Mouse (Mus musculus): ENCODE measurements around the gene Rdx. TPM values are rescaled to one million over a fixed set of nuclear protein-coding genes. Genes with fewer than 3 reads are reported as not detected.
A peak's percentile ranks its signal among the peaks of the same experiment; 100 is the strongest.

Gene Rdx
- polyA plus RNA-seq, 1 experiment: 51.7 TPM

DNA sequence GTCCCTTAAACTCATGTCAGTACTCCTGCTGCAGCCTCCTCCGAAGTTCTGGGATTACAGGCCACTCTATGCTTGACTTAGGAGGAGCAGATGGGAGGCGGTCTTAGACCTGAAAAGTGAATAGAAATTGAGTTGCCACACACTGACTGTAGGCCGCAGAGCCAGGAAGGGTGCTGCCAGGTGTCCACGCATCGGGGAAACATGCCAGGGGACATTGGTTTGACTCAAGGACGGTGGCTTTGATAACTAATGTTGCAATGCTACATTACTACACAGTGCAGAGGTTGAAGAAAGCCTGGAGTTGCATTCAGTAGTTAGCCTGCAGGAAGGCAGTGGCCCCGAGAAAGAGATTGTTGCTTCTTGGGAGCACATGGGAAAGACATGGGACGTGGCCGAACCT lies 44.8 kb downstream of the Rdx start:
- H3K27ac ChIP-seq (ENCODE audit: insufficient read depth, low read depth, low read length): no peak overlapping the region
- H3K4me1 ChIP-seq (ENCODE audit: control insufficient read depth, insufficient read depth, low read length): peaks cover 24% of the 10 kb centered on the region
- no peak overlapping the region for H3K4me3 ChIP-seq (ENCODE audit: insufficient read depth, low read length)
- TF ChIP-seq POLR2A (IDR thresholded peaks at IDR 0.05; ENCODE audit: borderline replicate concordance, low read depth, low read length): no peak
- no peak for TF ChIP-seq CTCF (IDR thresholded peaks at IDR 0.05; ENCODE audit: low read depth, low read length)

DNA sequence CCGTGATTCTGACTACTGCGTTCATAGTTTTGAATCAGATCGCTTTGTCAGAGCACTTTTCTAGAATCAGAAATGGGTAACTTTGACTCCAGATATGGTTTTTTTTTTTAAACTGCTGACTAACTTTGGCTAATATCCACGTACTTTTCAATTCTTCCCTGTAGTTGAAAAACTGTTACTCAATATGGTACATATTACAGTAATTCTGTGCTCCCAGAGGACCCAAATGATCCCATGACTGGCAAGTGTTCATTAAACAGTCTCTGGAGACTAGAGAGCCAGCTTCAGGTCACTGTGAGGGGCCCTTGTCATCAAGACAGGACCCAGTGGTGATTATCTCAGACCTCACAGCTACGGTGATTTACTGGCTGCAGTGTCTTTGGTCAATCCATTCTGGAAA lies 45.3 kb downstream of the Rdx start:
- no peak overlapping the region for H3K4me3 ChIP-seq (ENCODE audit: insufficient read depth, low read length)
- TF ChIP-seq POLR2A (IDR thresholded peaks at IDR 0.05; ENCODE audit: borderline replicate concordance, low read depth, low read length) (no peak), CTCF (IDR thresholded peaks at IDR 0.05; ENCODE audit: low read depth, low read length) (no peak)
- H3K4me1 ChIP-seq (ENCODE audit: control insufficient read depth, insufficient read depth, low read length): peaks cover 26% of the 10 kb centered on the region
- no peak overlapping the region for H3K27ac ChIP-seq (ENCODE audit: insufficient read depth, low read depth, low read length)

DNA sequence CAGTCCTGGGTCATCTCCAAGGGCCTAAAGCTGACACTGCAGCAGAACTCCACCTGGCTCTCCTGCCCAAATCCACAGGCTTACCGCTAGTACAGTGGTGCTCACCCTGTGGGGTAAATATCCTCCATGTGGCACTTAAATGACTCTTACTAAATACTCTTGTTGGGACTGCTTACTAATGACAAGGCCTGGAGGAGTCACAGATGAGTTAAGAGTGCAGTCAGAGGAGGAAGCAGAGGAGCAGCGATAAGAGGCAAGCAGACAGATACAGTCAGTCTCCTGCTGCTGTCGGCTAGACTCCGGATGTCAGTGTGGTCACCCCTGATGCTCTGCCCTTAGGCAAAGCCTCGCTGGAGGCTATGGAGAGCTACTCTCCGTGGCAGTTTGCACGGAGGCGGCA lies 46.1 kb downstream of the Rdx start:
- Histone ChIP-seq H3K4me1 (ENCODE audit: control insufficient read depth, insufficient read depth, low read length) (peaks cover 28% of the 10 kb centered on the region), H3K4me3 (ENCODE audit: insufficient read depth, low read length) (no peak overlapping the region), H3K27ac (ENCODE audit: insufficient read depth, low read depth, low read length) (no peak overlapping the region)
- TF ChIP-seq POLR2A (IDR thresholded peaks at IDR 0.05; ENCODE audit: borderline replicate concordance, low read depth, low read length) (no peak), CTCF (IDR thresholded peaks at IDR 0.05; ENCODE audit: low read depth, low read length) (no peak)

DNA sequence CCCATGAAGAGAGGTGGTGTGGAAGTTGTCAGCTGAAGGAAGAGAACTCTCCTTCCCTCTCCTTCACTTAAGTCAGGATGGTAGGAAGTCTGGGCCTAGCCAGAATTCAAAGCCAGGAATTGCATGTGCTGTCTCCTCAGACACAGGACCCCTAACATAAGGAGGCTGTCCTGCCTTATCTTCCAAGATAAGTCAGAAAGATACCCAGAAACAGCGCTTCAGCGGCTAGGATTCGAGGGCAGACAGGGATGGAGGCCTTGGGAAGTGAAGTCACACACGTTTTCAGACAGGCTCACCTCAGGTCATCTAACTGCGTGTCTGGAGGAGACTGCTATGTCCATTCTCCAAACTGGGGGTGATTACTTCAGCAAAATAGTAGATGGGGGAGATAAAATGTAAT lies 47.0 kb downstream of the Rdx start:
- Histone ChIP-seq H3K4me1 (ENCODE audit: control insufficient read depth, insufficient read depth, low read length) (peaks cover 28% of the 10 kb centered on the region), H3K4me3 (ENCODE audit: insufficient read depth, low read length) (no peak overlapping the region), H3K27ac (ENCODE audit: insufficient read depth, low read depth, low read length) (no peak overlapping the region)
- TF ChIP-seq POLR2A (IDR thresholded peaks at IDR 0.05; ENCODE audit: borderline replicate concordance, low read depth, low read length): no peak
- no peak for TF ChIP-seq CTCF (IDR thresholded peaks at IDR 0.05; ENCODE audit: low read depth, low read length)

DNA sequence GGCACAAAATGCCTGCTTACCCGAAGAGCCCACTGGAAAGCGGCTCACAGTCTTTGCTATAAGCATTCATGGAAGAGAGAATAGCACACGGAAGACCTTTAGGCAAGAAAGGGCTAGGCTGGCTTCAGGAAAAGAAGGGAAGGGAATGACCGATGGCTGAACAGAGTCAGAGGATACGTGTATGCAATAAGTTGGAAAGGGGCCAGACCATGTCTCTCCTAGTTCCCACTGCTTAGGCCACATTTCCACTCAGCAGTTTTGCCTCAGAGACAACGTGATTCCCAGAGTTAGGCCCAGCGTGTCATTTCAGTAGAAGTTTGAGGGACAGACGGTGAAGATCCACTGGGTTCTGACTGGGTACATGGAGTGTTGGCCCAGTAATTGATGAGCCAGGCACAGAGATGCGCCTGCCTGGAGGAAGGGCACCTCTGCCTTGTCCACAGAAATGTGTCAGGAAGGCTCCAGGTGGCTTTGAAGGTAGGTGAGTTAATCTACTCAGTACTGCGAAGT lies 47.6 kb downstream of the Rdx start:
- Histone ChIP-seq H3K4me1 (ENCODE audit: control insufficient read depth, insufficient read depth, low read length) (peaks cover 28% of the 10 kb centered on the region), H3K4me3 (ENCODE audit: insufficient read depth, low read length) (no peak overlapping the region), H3K27ac (ENCODE audit: insufficient read depth, low read depth, low read length) (peak overlapping the region; percentile 7; the same call in 1 of the 2 replicates)
- no peak for TF ChIP-seq POLR2A (IDR thresholded peaks at IDR 0.05; ENCODE audit: borderline replicate concordance, low read depth, low read length)
- no peak for TF ChIP-seq CTCF (IDR thresholded peaks at IDR 0.05; ENCODE audit: low read depth, low read length)

DNA sequence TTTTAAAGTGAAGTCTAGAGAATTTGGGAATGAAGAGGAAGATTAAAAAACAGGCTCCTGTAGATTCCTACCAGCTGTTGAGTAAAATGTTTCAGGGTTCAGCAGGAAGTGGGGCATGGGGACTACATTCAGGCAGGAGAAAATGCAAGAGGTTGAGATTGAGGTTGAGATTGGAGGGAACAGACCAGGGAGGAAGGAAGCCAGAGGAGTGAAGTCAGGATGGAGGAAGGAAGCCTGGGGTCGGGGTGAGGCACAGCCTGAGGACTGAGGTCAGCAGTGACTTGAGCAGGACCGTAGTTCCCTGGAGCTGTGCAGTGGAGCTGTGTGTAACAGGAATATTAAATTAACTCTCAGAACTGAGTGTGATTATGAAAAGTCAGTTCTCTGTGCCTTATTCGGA lies 48.7 kb downstream of the Rdx start:
- no peak overlapping the region for H3K4me3 ChIP-seq (ENCODE audit: insufficient read depth, low read length)
- H3K4me1 ChIP-seq (ENCODE audit: control insufficient read depth, insufficient read depth, low read length): peaks cover 28% of the 10 kb centered on the region
- H3K27ac ChIP-seq (ENCODE audit: insufficient read depth, low read depth, low read length): no peak overlapping the region; the same call in 1 of the 2 replicates
- TF ChIP-seq POLR2A (IDR thresholded peaks at IDR 0.05; ENCODE audit: borderline replicate concordance, low read depth, low read length): no peak

DNA sequence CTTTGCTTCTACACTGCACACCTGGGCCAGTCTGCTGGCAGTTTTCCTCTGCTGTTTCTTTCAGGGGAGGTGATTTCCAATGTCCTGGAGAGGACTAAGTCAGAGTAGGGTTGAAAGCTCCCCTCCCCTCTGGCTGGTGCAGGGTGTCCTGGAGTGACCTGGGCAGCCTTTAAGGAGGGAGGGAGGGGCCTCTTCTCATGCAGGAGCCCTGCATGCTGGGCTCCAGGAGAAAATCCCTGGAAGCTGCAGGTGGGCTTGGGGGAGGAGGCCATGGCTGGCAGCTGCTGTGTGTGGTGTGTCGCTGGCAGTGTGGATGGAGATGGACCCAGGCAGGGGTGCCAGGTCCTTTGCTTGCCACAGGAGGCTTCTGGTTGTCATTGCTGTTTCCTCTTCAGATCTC lies 50.4 kb downstream of the Rdx start:
- Histone ChIP-seq H3K27ac (ENCODE audit: insufficient read depth, low read depth, low read length) (no peak overlapping the region), H3K4me1 (ENCODE audit: control insufficient read depth, insufficient read depth, low read length) (peaks cover 30% of the 10 kb centered on the region)
- no peak for TF ChIP-seq CTCF (IDR thresholded peaks at IDR 0.05; ENCODE audit: low read depth, low read length)
- no peak for TF ChIP-seq POLR2A (IDR thresholded peaks at IDR 0.05; ENCODE audit: borderline replicate concordance, low read depth, low read length)

DNA sequence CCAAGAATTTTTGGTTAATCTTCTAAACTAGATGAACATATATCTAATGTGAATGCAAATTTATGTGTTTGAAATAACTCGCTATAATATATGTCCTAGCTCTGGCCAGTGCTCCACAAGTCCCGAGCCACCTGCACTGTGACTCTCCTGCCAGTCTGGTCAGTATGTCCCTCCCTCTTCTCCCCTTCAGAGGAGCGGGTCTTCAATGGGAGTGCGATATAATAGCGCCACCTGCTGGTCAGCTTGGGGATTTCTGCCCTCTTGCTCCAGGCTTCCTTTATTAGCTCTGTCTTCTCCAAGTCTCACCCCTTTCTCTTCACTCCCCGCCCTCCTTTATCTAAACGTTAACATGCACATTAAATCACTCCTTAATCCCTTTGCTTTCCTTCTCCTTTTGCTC lies 51.6 kb downstream of the Rdx start:
- H3K27ac ChIP-seq (ENCODE audit: insufficient read depth, low read depth, low read length): no peak overlapping the region
- peaks cover 33% of the 10 kb centered on the region for H3K4me1 ChIP-seq (ENCODE audit: control insufficient read depth, insufficient read depth, low read length)
- TF ChIP-seq CTCF (IDR thresholded peaks at IDR 0.05; ENCODE audit: low read depth, low read length): peak; percentile 98
- no peak for TF ChIP-seq POLR2A (IDR thresholded peaks at IDR 0.05; ENCODE audit: borderline replicate concordance, low read depth, low read length)
- no peak overlapping the region for H3K4me3 ChIP-seq (ENCODE audit: insufficient read depth, low read length)

More for the DNA sequence above, 50.4 kb downstream of the Rdx start:
- H3K4me3 ChIP-seq (ENCODE audit: insufficient read depth, low read length): no peak overlapping the region

DNA sequence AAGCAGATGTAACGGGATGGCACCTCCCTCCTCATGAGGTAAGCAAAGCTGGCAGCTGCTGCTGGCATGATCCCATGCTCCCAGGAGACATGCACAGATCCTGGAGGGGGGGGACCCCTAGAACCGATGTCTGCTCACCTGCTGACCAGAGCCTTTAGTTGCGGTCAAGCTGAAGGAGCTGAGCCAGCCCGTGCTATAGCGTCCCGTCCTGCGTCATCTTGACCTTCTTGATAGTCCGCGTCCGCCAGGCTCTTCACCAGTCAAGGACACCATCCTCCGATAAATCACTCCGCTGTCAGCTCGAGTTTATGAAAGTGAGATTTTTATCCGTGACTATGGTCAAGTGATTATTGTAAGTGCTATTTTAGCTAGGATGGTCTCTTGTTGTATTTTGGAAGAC lies 53.5 kb downstream of the Rdx start:
- TF ChIP-seq POLR2A (IDR thresholded peaks at IDR 0.05; ENCODE audit: borderline replicate concordance, low read depth, low read length) (no peak), CTCF (IDR thresholded peaks at IDR 0.05; ENCODE audit: low read depth, low read length) (no peak)
- Histone ChIP-seq H3K27ac (ENCODE audit: insufficient read depth, low read depth, low read length) (no peak overlapping the region), H3K4me3 (ENCODE audit: insufficient read depth, low read length) (no peak overlapping the region), H3K4me1 (ENCODE audit: control insufficient read depth, insufficient read depth, low read length) (peaks cover 19% of the 10 kb centered on the region)

DNA sequence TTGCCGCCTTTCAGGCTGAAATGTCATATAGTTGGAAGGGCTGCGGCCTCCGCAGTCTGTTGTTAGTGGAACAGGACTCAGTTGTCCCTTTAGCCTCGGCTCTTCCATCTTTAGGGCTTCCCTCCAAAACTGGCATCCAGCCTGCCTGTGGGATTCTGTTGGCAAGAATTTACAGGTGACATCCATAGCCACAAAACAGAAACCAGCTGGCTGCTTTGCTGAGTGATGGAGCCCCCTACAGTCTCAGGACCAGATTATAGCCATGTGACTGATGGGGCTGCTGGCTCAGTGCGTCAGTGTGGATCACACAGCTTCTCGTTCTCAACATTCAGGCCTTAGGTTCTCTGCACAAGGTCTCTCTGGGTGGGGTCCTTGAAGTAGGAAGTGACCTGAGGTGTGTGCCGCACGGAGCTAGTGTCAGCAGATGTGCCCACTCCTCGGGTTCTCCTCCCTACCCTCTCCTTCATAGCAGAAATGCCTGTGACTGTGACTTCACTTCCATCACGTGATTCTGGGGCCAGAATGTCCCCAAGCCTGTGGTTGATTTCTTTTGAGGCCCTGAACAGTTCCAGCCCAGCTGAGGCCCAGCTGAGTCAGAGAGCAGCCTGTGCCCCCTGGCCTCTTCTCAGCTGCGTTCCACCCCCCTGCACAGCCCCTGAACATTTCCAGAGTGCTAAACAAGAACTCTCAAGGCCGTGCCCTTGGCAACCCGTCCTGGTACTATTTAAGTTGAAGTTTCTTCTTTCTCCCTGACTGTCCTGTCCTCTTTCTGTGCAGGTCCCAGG lies 55.3 kb downstream of the Rdx start:
- TF ChIP-seq POLR2A (IDR thresholded peaks at IDR 0.05; ENCODE audit: borderline replicate concordance, low read depth, low read length) (no peak), CTCF (IDR thresholded peaks at IDR 0.05; ENCODE audit: low read depth, low read length) (no peak)
- Histone ChIP-seq H3K4me3 (ENCODE audit: insufficient read depth, low read length) (no peak overlapping the region), H3K4me1 (ENCODE audit: control insufficient read depth, insufficient read depth, low read length) (peaks cover 10% of the 10 kb centered on the region), H3K27ac (ENCODE audit: insufficient read depth, low read depth, low read length) (no peak overlapping the region)

Measured in bone marrow macrophage, adult 2 months (primary cell).